Mouse (Mus musculus): ENCODE results near the gene Ergic2.
"Not testable (repeated sequence)": the region's sequence is repeated elsewhere in the genome, so short reads cannot be mapped to it uniquely, and the experiment has no call there.

Gene Ergic2

DNA sequence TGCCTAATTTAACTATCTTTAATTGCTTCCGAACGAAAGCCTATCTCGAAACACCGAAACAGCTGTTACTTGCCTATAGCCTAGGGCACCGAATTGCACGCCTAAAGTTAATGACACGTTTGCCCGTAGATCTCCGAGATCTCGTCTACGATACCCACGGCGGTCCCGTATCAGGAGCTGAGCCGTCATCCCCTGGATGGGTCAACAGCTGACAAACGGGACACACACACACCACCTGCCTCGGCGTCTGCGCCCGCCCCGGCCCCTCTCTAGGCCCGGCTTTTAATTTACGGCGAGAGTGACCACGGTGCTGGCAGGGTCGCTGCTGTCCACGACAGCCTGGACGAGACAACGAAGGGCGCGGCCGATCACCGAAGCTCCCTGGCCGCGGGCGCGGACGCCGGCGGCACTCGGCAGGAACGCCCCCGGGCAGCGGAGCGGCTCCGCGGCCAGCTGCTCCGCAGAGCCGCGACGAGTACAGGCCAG, 740 bp downstream of the Ergic2 start:
- peak; percentile 59 for DNase-seq (ENCODE audit: low read depth, low spot score)

DNA sequence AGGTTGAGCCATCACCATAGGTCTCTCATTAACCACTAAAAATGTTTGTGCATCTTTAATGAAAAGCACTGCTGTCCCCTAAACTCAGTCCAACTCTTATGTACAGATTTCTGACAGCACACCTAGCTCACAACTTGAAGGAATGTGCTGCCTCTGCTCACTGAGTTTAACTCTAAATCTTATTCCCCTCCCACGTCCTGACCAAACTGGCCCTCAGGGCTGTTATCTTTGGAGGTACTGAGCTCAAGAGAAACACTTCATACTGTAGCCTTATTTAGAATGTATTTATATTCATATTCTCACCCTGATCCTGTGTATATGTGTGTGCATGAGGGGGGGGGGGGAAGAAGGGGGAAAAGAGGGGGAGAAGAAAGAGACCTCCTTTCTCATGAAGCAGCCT, 4.7 kb downstream of the Ergic2 start:
- DNase-seq (ENCODE audit: low read depth, low spot score), result no peak

DNA sequence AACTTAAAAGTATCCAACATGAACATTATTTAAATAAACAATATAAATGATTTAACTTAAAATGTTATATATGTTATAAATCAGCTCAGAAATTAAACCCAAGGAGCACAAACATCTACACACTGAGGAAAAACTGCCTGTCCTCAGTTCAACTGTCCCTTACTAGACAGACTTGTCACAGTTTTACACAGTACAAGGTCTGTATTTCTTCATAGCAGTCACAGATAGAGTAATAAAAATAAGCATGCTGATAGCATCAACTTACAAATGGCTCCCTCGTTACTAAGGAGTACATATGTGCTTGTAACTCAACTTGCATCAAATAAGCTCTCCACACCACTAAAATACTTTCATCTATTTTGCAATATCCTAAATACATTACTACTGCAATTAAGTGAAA, 7.0 kb downstream of the Ergic2 start:
- DNase-seq (ENCODE audit: low read depth, low spot score), result no peak

DNA sequence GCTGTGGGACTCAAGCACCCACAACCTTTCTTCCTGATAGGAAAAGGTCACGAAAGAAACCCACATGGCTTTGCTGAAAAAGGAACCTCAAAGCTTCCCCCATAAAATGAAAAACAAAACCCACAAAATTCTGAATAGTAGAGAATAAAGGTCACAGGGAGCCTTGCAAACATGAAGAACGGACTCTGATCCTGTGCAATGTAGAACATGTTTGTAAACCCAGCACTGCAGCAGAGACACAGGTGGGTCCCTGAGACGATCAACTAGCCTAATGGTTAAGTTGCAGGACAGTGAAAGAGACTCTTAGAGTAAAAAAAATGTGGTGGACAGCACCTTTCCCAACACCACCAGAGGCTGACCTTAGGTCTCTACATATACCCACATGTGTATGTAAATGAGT, 12.4 kb downstream of the Ergic2 start:
- no peak for DNase-seq (ENCODE audit: low read depth, low spot score)

DNA sequence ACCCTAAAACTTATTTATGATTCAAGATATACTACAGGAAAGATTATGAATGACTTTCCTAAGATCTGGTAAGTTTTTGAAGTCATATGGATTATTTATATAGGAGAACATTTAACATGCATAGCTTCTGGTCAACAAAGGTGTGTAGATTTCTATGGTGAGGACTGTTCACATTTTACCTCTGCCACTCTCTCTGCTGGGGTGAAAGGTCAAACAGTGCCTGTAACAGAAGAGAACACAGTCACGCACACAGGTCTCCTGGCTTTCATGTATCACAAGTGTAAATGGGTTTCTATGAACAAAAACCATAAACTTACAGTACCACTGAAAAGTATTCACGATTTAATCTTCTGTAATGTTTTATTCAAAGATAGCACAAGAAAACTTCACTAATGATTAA, 13.0 kb downstream of the Ergic2 start:
- no peak for DNase-seq (ENCODE audit: low read depth, low spot score)

DNA sequence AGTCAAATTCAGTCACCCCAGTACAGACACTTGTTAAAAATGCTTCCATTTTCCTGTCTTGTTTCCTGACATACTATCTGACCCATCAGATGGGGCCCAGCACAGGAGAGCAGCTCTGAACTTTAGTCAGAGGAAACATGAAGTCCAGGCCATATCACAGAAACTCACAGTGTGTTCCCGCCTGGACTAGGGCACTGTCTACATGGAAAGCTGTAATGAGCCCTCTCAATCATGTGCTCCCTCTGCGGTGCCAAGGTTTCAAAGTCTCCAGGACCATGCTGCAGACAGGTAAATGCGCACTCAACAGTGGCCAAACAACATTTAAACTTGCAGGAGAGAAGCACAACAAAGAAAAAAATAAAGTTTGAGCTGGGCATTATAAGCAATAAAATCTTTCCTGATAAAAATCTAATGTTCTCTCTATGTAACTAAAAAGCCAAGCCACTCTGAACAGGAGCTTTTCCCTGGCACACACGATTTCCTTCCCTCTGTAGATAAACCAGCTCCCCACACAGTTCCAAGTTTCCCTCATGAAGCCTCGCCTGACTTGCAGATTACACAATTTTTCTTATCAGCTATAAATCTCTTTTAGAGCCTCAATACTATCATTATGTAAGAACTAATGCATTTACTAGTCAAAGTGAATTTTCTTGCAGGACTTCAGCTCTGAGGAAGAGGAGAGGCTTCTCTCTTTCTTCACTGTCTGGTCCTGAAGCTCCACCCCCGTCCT, 18.0 kb downstream of the Ergic2 start:
- no peak for DNase-seq (ENCODE audit: low read depth, low spot score)

DNA sequence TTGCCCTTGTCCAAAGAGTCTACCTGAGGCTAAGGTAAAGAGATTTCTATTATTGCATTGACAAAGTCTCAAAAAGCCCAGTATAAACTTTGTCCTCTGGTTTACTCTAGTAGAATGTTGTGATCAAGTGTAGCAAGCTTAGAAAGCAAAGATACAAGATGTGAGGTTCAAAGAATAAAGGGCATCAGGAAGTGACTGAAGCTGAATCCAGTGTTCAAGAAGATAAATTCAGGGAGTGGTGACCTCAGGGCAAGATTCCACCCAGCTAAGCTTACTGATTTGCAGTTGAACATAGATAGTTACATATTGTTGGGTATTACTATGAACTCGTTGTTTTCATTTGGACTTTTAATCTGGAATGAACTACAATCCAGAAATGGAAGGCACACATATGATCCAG, 26.5 kb downstream of the Ergic2 start:
- no peak for DNase-seq (ENCODE audit: low read depth, low spot score)

DNA sequence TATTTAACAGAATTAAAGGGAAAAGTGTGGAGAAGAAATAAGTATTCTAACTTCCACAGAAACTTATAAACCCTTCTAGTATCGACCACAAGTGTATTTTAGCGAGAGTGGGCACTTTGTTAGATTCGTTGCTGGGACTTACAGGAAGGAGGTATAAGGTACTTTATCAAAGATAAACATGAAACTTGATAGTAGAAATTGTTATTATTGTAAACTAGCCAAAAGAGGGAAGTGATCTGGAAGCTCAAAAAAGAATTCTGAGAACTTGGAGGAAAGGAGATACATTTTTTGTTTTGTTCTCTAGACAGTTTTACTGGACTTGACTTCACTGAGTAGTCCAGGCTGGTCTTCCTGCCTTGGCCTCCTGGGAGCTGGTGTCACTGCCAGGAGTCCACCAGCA, 39.3 kb downstream of the Ergic2 start:
- DNase-seq (ENCODE audit: low read depth, low spot score), result no peak

DNA sequence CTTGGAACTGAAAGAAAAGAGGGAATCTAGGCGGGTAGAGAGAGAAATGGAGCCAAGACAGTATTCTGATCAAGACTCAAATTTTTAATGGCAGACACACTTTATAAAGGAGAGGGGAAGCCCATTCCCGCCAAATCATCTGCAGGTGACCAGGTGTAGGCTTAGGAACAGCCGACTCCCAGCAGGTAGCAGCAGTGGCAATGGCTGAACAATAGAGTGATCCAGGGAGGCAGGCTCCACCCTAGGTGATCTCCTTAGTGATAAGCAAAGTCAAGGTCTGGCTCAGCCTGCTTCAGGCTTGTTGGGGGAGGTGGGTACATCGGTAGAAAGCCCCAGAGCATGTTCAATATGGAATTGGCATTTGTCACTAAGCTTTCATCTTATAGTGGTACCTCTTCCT, 59.9 kb downstream of the Ergic2 start:
- not testable (repeated sequence) for DNase-seq (ENCODE audit: low read depth, low spot score)

DNA sequence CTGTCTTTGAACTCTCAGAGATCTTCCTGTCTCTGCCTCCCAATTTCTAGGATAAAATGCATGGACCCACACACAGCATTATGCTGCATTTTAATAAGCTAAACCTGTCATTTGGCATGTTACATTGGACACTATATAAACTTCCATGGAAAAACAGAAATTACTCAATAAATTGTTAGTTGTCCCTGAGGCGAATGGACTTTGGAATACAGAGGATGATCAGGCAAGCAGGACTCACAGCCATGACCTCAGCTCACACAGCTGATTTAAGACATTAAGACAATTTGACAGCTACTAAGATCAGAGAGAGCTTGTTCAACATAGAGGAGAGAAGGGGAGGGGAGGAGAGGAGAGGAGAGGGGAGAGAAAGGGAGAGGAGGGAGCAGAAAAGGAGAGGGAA, 69.8 kb downstream of the Ergic2 start:
- DNase-seq (ENCODE audit: low read depth, low spot score), result no peak

DNA sequence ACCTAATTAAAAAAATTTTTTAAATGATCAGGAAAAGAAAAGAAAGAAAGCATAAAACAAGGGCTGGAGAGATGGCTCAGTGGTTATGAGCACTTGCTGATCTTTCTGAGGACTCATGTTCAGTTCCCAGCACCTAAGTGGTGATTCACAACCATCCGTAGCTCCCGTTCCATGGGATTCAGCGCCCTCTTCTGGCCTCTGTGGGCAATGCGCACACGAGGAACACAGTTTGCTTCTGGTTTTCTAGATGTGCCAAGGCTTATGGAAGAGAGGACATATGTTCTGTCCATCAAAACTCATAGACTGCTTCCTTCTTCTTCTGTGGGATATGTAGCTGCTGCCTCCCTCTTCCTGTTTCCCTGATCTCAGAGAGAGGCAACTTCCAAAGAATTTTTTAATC, 70.3 kb downstream of the Ergic2 start:
- no peak for DNase-seq (ENCODE audit: low read depth, low spot score)

DNA sequence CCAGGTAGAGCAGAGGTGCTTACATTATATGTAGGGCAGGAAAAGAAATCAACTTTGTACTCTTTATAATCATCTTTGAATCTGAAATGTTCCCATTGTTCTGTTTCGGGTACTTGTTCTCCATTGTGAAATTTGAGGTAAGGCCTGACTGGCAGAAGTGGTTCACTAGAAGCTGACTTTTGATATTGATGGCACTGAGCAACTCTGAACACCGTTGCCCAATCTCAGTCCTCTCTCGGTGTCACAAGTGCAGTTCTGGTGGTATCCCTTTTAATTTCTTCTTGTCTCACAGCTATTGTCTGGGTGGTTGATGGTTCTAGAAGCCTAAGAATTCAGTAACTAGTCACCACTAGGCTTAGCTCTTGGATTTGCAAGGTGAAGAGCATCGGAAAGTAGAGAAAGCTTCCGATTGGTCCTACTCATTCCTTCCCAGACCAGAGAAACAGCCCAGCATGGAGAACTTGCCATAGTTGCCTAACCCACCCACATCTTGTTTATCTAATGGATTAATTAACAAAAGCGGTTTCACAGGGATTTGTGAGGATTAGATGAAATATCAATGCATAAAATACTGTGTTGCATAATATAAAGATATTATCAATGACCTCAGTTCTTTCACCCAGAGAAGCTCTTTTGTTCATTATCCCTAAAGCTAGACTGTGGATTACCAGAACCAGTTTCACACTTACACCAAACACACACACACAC, 72.7 kb downstream of the Ergic2 start:
- DNase-seq (ENCODE audit: low read depth, low spot score), result no peak

DNA sequence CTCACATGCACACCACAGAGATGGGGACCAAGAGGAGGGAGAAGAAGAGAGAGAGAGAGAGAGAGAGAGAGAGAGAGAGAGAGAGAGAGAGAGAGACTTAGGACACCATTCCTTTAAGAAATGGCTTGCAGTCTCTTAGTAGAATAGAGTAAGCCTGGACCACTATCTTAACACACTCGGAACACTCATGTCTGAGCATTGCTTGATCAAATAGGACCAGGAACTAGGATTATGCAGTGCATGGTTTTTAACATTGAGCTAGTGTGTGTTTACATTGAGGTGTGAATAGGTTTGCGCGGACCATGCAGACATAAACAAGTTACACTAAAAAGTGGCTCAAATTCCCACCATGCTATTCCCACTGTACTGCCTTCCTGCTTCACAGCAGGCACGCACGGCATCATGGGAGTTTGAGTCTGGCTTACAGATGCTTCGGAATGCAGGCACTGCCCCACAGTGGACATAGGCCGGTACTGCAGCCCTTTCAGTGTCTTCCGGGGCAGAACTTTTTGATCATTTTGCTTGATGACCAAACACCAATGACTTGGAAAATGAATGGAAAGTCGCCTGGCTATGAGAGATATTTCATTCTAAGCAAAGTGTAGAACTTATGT, 76.3 kb downstream of the Ergic2 start:
- peak; percentile 93 for DNase-seq (ENCODE audit: low read depth, low spot score)

DNA sequence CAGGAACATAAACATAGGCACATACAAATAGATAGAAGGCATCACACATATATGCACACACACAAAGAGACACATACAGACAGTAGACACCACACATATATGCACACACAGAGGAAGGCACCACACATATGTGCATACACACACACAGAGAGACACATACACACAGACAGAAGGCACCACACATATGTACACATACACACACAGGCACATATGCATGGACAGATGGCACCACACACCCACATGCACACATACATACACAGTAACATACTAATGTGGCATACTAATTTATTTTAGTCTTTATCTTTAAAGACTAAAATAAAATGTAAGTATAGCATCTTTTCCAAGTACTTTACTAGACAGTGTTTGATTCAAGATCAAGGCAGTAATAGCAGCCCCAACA, 78.6 kb downstream of the Ergic2 start:
- no peak for DNase-seq (ENCODE audit: low read depth, low spot score)

DNA sequence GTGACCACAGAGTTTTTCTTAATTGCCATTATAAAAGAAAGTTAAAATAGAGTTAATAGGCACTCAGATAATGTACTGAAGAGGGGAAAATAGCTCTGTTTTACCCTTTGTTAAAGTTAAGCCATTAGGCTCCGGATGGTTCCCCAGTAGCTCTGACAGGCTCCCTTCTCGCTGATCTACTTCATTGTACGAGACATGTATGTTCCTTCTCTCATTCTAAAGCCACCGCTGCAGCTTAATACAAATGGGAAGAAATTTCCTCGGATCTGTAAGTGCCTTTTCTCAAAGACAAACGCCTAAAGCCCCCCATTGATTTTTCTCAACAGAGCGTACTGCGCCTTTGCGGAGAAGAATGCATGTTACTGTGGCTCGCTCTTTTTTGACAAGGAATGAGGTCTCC, 79.9 kb downstream of the Ergic2 start:
- DNase-seq (ENCODE audit: low read depth, low spot score), result no peak

Data from 3T3-L1 (cell line).